Mouse (Mus musculus): ENCODE data around the gene Zeb2.

DNA sequence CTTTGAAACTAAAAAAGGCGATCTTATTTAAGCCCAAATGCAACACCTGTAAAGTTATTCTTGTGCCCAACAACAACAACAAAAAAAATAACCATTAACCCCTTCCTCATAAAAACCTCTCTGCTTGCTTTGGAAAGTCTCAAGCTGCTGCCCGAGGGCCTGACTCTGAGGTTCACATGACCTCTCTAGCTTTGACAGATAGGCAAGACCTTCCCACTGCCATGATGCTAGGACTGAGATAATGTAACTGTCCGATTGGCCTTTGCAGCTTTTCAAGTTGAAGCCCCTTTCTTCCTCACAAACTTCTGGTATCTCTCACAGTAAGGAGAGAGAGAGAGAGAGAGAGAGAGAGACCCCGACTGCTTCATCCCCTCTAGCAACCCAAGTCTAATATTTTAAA, 16.2 kb downstream of the Zeb2 start:
- TF ChIP-seq TAL1 (IDR thresholded peaks at IDR 0.05; ENCODE audit: low read length) (no peak), GATA1 (IDR thresholded peaks at IDR 0.05; ENCODE audit: low read length) (no peak)
